Mouse (Mus musculus) left cerebral cortex, adult 9 months (tissue): ENCODE data around the gene Lingo3.
A peak's percentile ranks its signal among the peaks of the same experiment; 100 is the strongest.
"Not testable (repeated sequence)": the region's sequence is repeated elsewhere in the genome, so short reads cannot be mapped to it uniquely, and the experiment has no call there.

Experiments used
- DNase-seq, 2 experiments: peaks; one replicate each; pipeline ENCODE4 v3.0.0; 2022; ENCODE audit warnings: low spot score in 2 of 2

Lingo3 gene

DNA sequence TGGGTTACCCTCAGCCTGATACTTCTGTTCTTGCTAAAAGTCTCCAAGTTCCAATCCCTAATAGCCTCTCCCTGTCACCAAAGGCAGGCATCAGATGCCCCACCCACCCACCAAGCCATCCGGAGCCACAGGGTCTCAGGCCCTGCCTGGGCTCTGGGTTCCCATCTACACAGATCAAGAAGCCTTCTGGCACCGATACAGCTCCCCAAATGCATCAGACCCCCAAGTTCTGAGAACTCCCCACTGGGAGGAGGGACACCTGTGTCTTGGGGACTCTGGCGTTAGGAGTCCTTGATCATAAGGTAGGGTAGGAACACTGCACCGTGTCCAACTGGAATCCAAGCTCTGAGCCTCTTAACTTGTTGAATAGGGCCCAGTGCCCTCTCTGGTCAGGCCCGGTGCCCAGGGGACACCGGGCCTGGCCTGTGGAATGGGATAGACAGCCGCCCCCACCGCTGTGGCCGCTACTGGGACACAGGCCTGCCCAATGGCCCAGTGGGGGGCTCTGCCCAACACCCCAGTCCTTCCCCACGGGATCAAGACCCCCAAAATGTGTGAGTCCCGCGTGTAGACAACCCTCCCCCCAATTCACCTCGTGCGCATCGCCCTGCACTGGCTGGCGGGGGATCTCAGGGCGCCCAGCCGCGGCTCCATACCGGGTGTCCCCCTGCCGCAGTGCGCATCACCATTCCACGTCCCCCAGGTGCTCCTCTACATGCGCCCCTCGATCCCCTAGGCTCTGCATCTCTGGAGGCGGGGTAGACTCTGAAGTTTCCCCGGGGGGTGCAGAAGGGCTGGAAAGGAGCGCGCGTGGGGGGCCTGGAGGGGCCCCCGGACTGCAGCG lies 530 bp downstream of the Lingo3 start:
- no peak for DNase-seq

GRCm38 (mm10) chr10:80842334-80842733 lies 1.5 kb downstream of the Lingo3 start:
- DNase-seq = peak; percentile 51 to 63

GRCm38 (mm10) chr10:80841685-80842084 lies 2.2 kb downstream of the Lingo3 start:
- no peak for DNase-seq

GRCm38 (mm10) chr10:80839848-80840247 lies 4.0 kb downstream of the Lingo3 start:
- DNase-seq = no peak

GRCm38 (mm10) chr10:80838346-80838912 lies 5.4 kb downstream of the Lingo3 start:
- DNase-seq = no peak

DNA sequence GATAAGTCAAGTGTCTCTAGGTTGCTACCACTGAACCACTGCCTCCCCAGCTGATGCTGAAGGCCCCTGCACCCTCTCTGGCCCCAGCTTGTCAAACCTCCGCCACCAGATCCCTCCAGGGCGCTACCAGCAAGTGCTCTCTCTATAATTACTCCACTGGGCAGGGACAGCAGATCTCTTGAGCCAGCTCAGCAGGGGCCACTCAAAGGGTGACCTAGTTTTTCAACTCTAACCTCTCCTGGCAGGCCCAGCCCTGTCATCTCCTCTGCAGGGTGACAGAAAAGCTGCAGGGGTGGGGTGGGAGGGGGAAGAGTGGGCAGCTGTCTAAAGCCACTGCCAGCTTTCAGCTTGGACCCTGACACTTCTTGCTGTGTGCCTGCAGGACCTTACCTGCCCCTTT lies 6.0 kb downstream of the Lingo3 start:
- no peak for DNase-seq

DNA sequence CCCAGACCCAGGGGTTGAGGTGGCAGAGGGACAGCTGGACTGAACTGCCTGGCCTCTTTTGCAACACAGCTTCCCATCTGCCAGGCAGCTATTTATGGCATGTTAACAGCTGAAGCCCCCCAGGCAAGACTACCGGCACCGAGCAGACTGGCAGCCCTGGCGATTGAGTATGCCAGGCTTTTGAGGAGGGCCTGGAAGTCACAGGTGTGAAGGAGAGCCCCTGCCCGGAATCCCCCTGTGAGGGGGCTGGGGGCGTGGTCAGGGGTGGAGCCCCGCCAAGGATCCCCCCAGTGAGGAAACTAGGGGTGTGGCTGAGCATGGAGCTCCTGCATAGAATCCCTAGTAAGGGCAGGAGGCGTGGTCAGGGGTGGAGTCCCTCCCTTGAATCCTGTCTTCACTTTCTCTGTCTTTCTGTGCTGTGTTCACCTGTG lies 6.9 kb downstream of the Lingo3 start:
- no peak for DNase-seq

DNA sequence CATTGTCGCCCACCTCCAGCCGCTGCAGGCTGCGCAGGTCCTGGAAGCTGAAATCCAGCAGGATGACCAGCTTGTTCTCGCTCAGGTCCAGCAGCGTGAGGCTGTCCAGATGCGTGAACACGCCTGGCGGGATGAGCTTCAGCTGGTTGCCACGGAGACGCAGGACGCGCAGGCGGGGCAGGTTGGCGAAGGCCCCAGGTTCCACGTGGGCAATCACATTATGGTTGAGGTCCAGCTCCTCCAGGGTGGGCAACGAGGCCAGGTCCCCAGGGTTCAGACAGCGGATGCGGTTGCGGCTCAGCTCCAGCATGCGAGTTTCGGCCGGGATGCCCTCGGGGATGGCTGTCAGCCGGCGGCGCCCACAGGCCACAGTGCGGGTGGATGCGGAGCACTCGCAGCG lies 8.2 kb downstream of the Lingo3 start:
- DNase-seq = no peak

- DNase-seq = no peak
Observed at GRCm38 (mm10) chr10:80832818-80833217, 11.0 kb downstream of the Lingo3 start.

- DNase-seq = no peak
Observed at GRCm38 (mm10) chr10:80831136-80831535, 12.7 kb downstream of the Lingo3 start.

DNA sequence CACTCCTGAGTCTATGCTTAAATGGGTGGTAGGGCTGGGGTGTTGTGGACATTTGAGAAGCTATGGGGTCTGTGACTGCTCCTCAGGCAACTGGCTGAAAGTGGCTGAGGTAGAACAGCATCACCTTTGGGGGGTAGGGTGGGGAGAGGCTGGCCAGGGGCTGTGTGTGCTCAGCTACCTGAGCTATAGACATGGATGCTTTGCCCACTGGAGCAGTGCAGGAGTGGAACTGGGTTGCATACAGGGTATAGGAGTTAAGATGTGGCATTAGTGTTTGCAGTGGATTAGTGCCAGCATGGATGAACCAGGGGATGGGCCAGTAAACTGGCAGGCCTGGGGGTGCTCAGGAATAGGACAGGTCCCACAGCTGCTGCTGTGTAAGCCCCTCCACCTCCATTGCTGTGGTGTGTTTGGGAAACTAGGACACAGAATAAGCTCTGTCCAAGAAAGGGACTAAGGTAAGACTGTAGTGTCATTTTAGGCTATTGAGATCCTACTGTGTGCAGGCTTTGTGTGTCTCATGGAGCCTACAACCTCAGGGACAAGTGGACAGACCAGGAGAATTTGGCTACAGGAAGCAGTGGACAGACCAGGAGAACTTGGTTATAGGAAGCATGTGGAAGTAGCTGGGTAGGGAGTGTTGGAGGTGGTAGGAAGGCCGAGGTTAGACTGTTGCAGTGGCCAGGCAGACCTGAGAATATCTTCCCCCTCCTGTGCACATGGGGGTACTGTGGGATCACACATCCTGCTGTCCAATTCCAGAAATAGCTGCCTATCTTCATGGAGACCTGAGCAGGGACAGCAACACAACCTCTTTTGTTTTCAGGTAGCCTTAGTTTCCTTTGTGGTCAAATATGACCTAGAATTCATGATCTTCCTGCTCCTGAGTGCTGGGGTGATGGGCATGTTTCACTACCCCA lies 14.2 kb downstream of the Lingo3 start:
- no peak for DNase-seq

GRCm38 (mm10) chr10:80828587-80828986 lies 15.3 kb downstream of the Lingo3 start:
- DNase-seq = not testable (repeated sequence)

DNA sequence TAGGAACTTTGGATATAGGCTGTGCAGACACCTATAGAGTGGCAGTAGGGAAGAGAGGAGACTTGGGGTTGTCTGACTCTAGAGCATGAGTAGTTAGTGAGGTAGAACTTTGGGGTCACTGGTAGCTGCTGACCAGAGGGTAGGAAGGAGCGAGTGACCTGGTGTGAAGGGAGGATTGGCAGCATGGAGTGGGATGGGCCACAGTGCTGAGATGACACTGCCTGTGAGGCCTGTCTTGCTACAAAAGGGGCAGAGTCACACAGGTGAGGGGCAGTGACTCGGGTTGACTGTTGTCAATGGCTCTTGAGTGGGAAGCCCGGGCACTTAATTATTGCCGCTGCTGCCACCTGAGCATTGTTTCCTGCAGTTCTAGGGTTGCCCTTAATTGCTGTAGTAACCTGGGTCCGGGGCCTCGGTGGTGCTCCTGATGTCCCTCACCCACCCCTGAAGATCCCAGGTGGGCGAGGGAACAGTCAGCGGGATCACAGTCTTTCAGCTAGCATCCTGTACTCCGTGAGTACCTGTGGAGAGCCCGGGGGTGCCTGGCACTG lies 15.9 kb downstream of the Lingo3 start:
- no peak for DNase-seq

DNA sequence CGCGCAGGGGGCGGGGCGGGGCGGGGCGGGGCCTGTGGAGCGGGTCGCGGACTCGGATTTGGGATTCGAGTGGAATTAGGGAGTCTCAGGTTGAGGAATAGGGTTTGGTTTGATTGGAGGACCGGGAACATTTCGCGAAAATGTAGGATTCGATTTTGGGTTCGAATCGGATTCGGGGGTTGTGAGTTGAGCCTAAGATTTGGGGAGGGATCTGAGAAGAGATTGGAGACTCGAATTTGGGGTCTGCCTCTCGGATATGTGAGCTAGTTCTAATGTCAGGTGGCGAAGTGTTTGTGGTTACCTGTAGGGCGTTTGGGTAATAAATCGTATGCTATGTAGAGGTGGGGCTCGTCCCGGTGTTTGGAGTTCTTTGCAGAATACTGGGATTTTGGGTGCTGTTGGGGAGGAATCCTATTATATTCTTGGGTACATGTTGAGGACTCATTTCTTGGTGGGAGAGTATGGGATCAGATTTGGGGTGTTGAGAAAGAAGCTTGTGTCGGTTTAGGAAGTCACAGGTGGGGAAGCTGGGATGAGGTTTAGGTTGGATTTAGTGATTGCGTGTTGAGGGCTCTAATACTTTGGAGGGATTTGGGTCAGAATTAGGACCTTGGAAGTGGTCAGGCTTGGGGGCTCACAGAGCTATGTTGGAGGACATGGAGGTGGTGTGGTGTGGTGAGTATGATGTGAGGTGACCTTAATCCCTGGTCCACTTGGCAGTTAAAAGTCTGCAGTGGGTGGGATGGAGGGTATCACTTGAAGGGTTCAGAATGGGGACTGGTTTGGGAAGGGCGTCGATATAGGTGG lies 16.6 kb downstream of the Lingo3 start:
- DNase-seq = no peak

GRCm38 (mm10) chr10:80826151-80827062 lies 17.4 kb downstream of the Lingo3 start, which contains the start of gene Oaz1:
Oaz1 (plus strand) TSS chr10:80826656.
- peak; percentile 100 for DNase-seq

DNA sequence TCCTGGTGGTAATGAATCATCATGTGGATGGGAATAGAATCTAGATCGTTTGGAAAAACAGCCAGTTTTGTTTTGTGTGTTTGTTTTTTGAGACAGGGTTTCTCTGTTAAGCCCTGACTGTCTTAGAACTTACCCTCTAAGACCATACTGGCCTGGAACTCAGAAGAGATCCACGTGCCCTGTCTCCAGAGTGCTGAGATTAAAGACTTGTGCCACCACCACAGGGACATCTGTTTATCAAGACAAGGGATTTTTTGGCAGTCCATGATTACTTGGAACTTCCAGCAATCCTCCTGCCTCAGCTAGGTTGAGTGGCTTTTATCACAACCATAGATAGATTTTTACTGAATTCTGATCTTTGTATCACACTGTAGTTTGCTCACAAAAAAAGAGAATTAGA lies 19.0 kb downstream of the Lingo3 start:
- DNase-seq = no peak

GRCm38 (mm10) chr10:80823847-80824643 lies 19.8 kb downstream of the Lingo3 start:
- DNase-seq = no peak

- no peak for DNase-seq
Observed at GRCm38 (mm10) chr10:80823316-80823715, 20.5 kb downstream of the Lingo3 start.

GRCm38 (mm10) chr10:80822528-80822927 lies 21.3 kb downstream of the Lingo3 start:
- DNase-seq = no peak
